9 mouse cellular contexts compared by ENCODE assay signal in the genomic region with DNA sequence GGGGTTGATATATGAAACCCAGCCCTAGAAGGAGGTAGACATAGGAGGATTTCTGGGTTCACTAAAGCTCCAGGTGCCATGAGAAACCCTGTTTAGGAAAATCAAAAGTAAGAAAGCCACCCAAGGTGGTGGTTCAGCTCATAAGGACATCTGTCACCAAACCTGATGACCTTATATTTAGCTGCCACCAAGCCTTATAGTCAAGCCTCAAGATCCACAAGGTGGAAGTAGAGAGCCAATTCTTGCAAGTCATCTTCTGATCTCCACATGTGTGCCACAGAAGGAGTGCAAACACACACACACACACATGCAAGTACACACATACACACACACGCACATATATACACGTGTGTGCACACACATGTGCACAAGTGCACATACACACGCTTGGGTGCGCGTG. TPM values are rescaled to one million over a fixed set of nuclear protein-coding genes. Genes with fewer than 3 reads are reported as not detected.
DNase-seq lines count a peak whose midpoint lies in the region; ATAC-seq and TF ChIP-seq lines count a peak whose summit lies in the region.
"Had no signal": no experiment of that assay in that cellular context is flagged by ENCODE, and none has a peak within 500 bp of the region (broad histone marks: within the 10 kb centered on the region; RNA-seq: fewer than 3 reads in every experiment).

No protein-coding gene starts in this region.

- no peak overlapping the region for H3K27ac ChIP-seq in forebrain, postnatal 0 days (ENCODE audit: low read depth, low read length)
- no peak overlapping the region for H3K27ac ChIP-seq in forebrain, embryonic 16.5 days (ENCODE audit: low read length)
- no peak overlapping the region for H3K27ac ChIP-seq in midbrain, postnatal 0 days (ENCODE audit: low read depth, low read length)
- H3K27ac ChIP-seq in midbrain, embryonic 10.5 days (replicated peaks) = no peak overlapping the region
- H3K27ac ChIP-seq: lung, embryonic 15.5 days had no signal

- H3K4me1 ChIP-seq in forebrain, postnatal 0 days (ENCODE audit: insufficient read depth) = no peaks in the 10 kb centered on the region
- H3K4me1 ChIP-seq in forebrain, embryonic 16.5 days (replicated peaks; ENCODE audit: control insufficient read depth, insufficient read depth, low read length) = peaks cover 16% of the 10 kb centered on the region
- no peaks in the 10 kb centered on the region for H3K4me1 ChIP-seq in midbrain, postnatal 0 days (ENCODE audit: insufficient read depth, low read length)
- H3K4me1 ChIP-seq in midbrain, embryonic 10.5 days = peaks cover 14% of the 10 kb centered on the region

- no peaks in the 10 kb centered on the region for H3K9me3 ChIP-seq in forebrain, postnatal 0 days (ENCODE audit: low read length)
- no peaks in the 10 kb centered on the region for H3K9me3 ChIP-seq in forebrain, embryonic 16.5 days (ENCODE audit: control insufficient read depth, low read length)
- no peaks in the 10 kb centered on the region for H3K9me3 ChIP-seq in midbrain, postnatal 0 days (ENCODE audit: low read length)
- no peaks in the 10 kb centered on the region for H3K9me3 ChIP-seq in midbrain, embryonic 10.5 days (replicated peaks)
- H3K9me3 ChIP-seq: lung, embryonic 15.5 days had no signal

- no peak overlapping the region for H3K4me3 ChIP-seq in forebrain, postnatal 0 days (ENCODE audit: low read depth, low read length)
- no peak overlapping the region for H3K4me3 ChIP-seq in forebrain, embryonic 16.5 days (replicated peaks; ENCODE audit: low read length)
- H3K4me3 ChIP-seq in midbrain, postnatal 0 days (ENCODE audit: low read depth, low read length) = no peak overlapping the region
- no peak overlapping the region for H3K4me3 ChIP-seq in midbrain, embryonic 10.5 days
- H3K4me3 ChIP-seq: lung, embryonic 15.5 days had no signal

- peak; percentile 36 for DNase-seq in forebrain, postnatal 0 days
- DNase-seq in midbrain, postnatal 0 days (ENCODE audit: low spot score) = peak; percentile 50
- no peak for DNase-seq in midbrain, embryonic 10.5 days (ENCODE audit: low spot score)
- DNase-seq in c-Kit-positive CD71-negative TER-119-negative erythroid progenitor cells, embryonic 14.5 days (ENCODE audit: low read depth) = peak; percentile 52
- no peak for DNase-seq in testis, postnatal 14 days (ENCODE audit: low spot score)
- DNase-seq in frontal cortex, postnatal 10 days (ENCODE audit: low spot score in 2 of 2) = no peak

- no peak overlapping the region for H3K4me2 ChIP-seq in forebrain, postnatal 0 days (ENCODE audit: low read depth)
- H3K4me2 ChIP-seq in forebrain, embryonic 16.5 days (ENCODE audit: low read length) = no peak overlapping the region
- H3K4me2 ChIP-seq in midbrain, postnatal 0 days (ENCODE audit: low read depth, low read length, poor library complexity, severe bottlenecking) = no peak overlapping the region
- H3K4me2 ChIP-seq: lung, embryonic 15.5 days had no signal

- H3K36me3 ChIP-seq in forebrain, postnatal 0 days (ENCODE audit: insufficient read depth) = peaks cover 5% of the 10 kb centered on the region
- H3K36me3 ChIP-seq in forebrain, embryonic 16.5 days (ENCODE audit: control insufficient read depth, insufficient read depth) = peaks cover 4% of the 10 kb centered on the region; the same call in 1 of the 2 replicates
- H3K36me3 ChIP-seq in midbrain, postnatal 0 days (ENCODE audit: insufficient read depth, low read length) = peaks cover 3% of the 10 kb centered on the region; the same call in 1 of the 2 replicates
- H3K36me3 ChIP-seq in midbrain, embryonic 10.5 days = peaks cover 22% of the 10 kb centered on the region

- no peaks in the 10 kb centered on the region for H3K27me3 ChIP-seq in forebrain, postnatal 0 days (ENCODE audit: insufficient read depth, low read length)
- H3K27me3 ChIP-seq in forebrain, embryonic 16.5 days (replicated peaks; ENCODE audit: control insufficient read depth, insufficient read depth, low read length) = no peaks in the 10 kb centered on the region
- no peaks in the 10 kb centered on the region for H3K27me3 ChIP-seq in midbrain, postnatal 0 days (ENCODE audit: insufficient read depth, low read length)
- no peaks in the 10 kb centered on the region for H3K27me3 ChIP-seq in midbrain, embryonic 10.5 days (ENCODE audit: low read depth, poor library complexity, severe bottlenecking)
- H3K27me3 ChIP-seq: lung, embryonic 15.5 days had no signal

- WGBS in forebrain, postnatal 0 days = 88% methylated on average over 5 of the region's 5 CpGs
- WGBS in forebrain, embryonic 16.5 days = 88% methylated on average over 5 of the region's 5 CpGs
- 87% methylated on average over 5 of the region's 5 CpGs for WGBS in midbrain, postnatal 0 days
- 78% methylated on average over 5 of the region's 5 CpGs for WGBS in midbrain, embryonic 10.5 days

- TF ChIP-seq CTCF in forebrain, postnatal 0 days (IDR thresholded peaks at IDR 0.05; ENCODE audit: low read depth) = peak; percentile 70
- peak; percentile 69 for TF ChIP-seq CTCF in midbrain, postnatal 0 days (IDR thresholded peaks at IDR 0.05)

- no peak for ATAC-seq in forebrain, postnatal 0 days
- no peak for ATAC-seq in forebrain, embryonic 16.5 days
- ATAC-seq in midbrain, postnatal 0 days (ENCODE audit: low FRiP score) = no peak; the same call in 1 of the 2 replicates
- ATAC-seq in monocyte, adult 5-6 weeks (replicated peaks; ENCODE audit: insufficient number of reproducible peaks, low FRiP score, low TSS enrichment, poor library complexity, severe bottlenecking) = 0 out of 2 replicates have a peak, but pooled peaks have one; percentile 24

- H3K9ac ChIP-seq in forebrain, postnatal 0 days = no peak overlapping the region
- no peak overlapping the region for H3K9ac ChIP-seq in forebrain, embryonic 16.5 days (replicated peaks; ENCODE audit: low read depth, low read length)
- no peak overlapping the region for H3K9ac ChIP-seq in midbrain, postnatal 0 days (replicated peaks; ENCODE audit: low read length, poor library complexity, severe bottlenecking)
- H3K9ac ChIP-seq: lung, embryonic 15.5 days had no signal

RNA-seq across cellular contexts. Expression of gene Twsg1, which starts 1.1 kb away (rescaled TPM):
- total RNA-seq in forebrain, postnatal 0 days (2014; rRNA removed) = 42.1 and 50.2 TPM in 2 replicates
- polyA plus RNA-seq in forebrain, postnatal 0 days (2015; fragmentation: Nextera tagmentation; extraction: Ambion mirVana) = 38.1 and 46.1 TPM in 2 replicates
- polyA plus RNA-seq in forebrain, embryonic 16.5 days (2015; fragmentation: Nextera tagmentation; extraction: Ambion mirVana) = 71.1 and 82.7 TPM in 2 replicates
- total RNA-seq in midbrain, postnatal 0 days (2014; rRNA removed) = 45.3 and 47.4 TPM in 2 replicates
- polyA plus RNA-seq in midbrain, postnatal 0 days (2015; fragmentation: Nextera tagmentation; extraction: Ambion mirVana) = 38.4 and 42.2 TPM in 2 replicates
- 83.0 and 92.7 TPM in 2 replicates for polyA plus RNA-seq in midbrain, embryonic 10.5 days (2016; fragmentation: Nextera tagmentation; extraction: Ambion mirVana)
- 4.4 to 6.4 TPM (median 5.1 TPM) in 3 replicates for total RNA-seq in monocyte, adult 5-6 weeks (2017)

Comparison
In these comparisons a context has a peak if more than half of its experiments do, and no peak if none do; other contexts are left out.
1. DNase-seq: peak in forebrain, postnatal 0 days (single experiment), midbrain, postnatal 0 days (single experiment) and c-Kit-positive CD71-negative TER-119-negative erythroid progenitor cells, embryonic 14.5 days (single experiment); none in midbrain, embryonic 10.5 days (single experiment), testis, postnatal 14 days (single experiment) and frontal cortex, postnatal 10 days (0 of 2).